Mouse (Mus musculus): ENCODE data around the gene Psmd11. TPM values are rescaled to one million over a fixed set of nuclear protein-coding genes. Genes with fewer than 3 reads are reported as not detected.
"Not testable (repeated sequence)": the region's sequence is repeated elsewhere in the genome, so short reads cannot be mapped to it uniquely, and the experiment has no call there.

The Psmd11 gene
- polyA plus RNA-seq, 1 experiment from 2014 or later, result 311 TPM

- not testable (repeated sequence) for H3K9me3 ChIP-seq; H3K9ac ChIP-seq; H3K27ac ChIP-seq; H3K27me3 ChIP-seq; H3K4me3 ChIP-seq; ATAC-seq (ENCODE audit: borderline replicate concordance, extremely low read depth, low FRiP score, low TSS enrichment); H3K4me1 ChIP-seq; H3K4me2 ChIP-seq
- H3K36me3 ChIP-seq, result peaks cover 55% of the 10 kb centered on the region
- WGBS, result 97% methylated on average over 6 of the region's 6 CpGs
Measured at GRCm38 (mm10) chr11:80407878-80408277, 20.5 kb upstream of the Psmd11 start.

- Histone ChIP-seq H3K4me2 (no peak overlapping the region), H3K9me3 (no peaks in the 10 kb centered on the region), H3K4me1 (no peaks in the 10 kb centered on the region), H3K27me3 (no peaks in the 10 kb centered on the region), H3K27ac (no peak overlapping the region), H3K9ac (no peak overlapping the region), H3K36me3 (peaks cover 50% of the 10 kb centered on the region), H3K4me3 (no peak overlapping the region)
- no peak for ATAC-seq (ENCODE audit: borderline replicate concordance, extremely low read depth, low FRiP score, low TSS enrichment)
- 89% methylated on average over 2 of the region's 2 CpGs for WGBS
Measured at GRCm38 (mm10) chr11:80410377-80410776, 18.0 kb upstream of the Psmd11 start.

GRCm38 (mm10) chr11:80417085-80417484 is 11.3 kb upstream of the Psmd11 start:
- H3K4me2 ChIP-seq, result no peak overlapping the region
- H3K27ac ChIP-seq, result no peak overlapping the region
- 84% methylated on average over 5 of the region's 5 CpGs for WGBS
- H3K36me3 ChIP-seq, result peaks cover 21% of the 10 kb centered on the region
- H3K9ac ChIP-seq, result no peak overlapping the region
- H3K9me3 ChIP-seq, result no peaks in the 10 kb centered on the region
- H3K4me3 ChIP-seq, result no peak overlapping the region
- ATAC-seq (ENCODE audit: borderline replicate concordance, extremely low read depth, low FRiP score, low TSS enrichment), result no peak
- no peaks in the 10 kb centered on the region for H3K27me3 ChIP-seq
- H3K4me1 ChIP-seq, result no peaks in the 10 kb centered on the region

- Histone ChIP-seq H3K9ac (no peak overlapping the region), H3K4me3 (no peak overlapping the region), H3K36me3 (peaks cover 14% of the 10 kb centered on the region), H3K27me3 (no peaks in the 10 kb centered on the region), H3K4me1 (no peaks in the 10 kb centered on the region), H3K27ac (no peak overlapping the region), H3K4me2 (no peak overlapping the region), H3K9me3 (no peaks in the 10 kb centered on the region)
- no peak for ATAC-seq (ENCODE audit: borderline replicate concordance, extremely low read depth, low FRiP score, low TSS enrichment)
- WGBS, result 63% methylated on average over 1 of the region's 1 CpGs
Measured at GRCm38 (mm10) chr11:80419743-80420142, 8.7 kb upstream of the Psmd11 start.

GRCm38 (mm10) chr11:80420202-80420984 is 8.0 kb upstream of the Psmd11 start:
- Histone ChIP-seq H3K4me1 (no peaks in the 10 kb centered on the region), H3K36me3 (peaks cover 10% of the 10 kb centered on the region), H3K27me3 (no peaks in the 10 kb centered on the region), H3K9ac (no peak overlapping the region), H3K27ac (no peak overlapping the region), H3K4me3 (no peak overlapping the region), H3K4me2 (no peak overlapping the region), H3K9me3 (no peaks in the 10 kb centered on the region)
- ATAC-seq (ENCODE audit: borderline replicate concordance, extremely low read depth, low FRiP score, low TSS enrichment), result no peak
- 62% methylated on average over 2 of the region's 2 CpGs for WGBS

- Histone ChIP-seq H3K9me3 (no peaks in the 10 kb centered on the region), H3K9ac (no peak overlapping the region), H3K27me3 (no peaks in the 10 kb centered on the region), H3K36me3 (peaks cover 7% of the 10 kb centered on the region), H3K4me1 (no peaks in the 10 kb centered on the region), H3K4me2 (no peak overlapping the region), H3K4me3 (no peak overlapping the region), H3K27ac (no peak overlapping the region)
- ATAC-seq (ENCODE audit: borderline replicate concordance, extremely low read depth, low FRiP score, low TSS enrichment), result no peak
- WGBS, result 77% methylated on average over 7 of the region's 7 CpGs
Measured at GRCm38 (mm10) chr11:80421421-80422047, 6.9 kb upstream of the Psmd11 start.

- H3K9ac ChIP-seq, result no peak overlapping the region
- 75% methylated on average over 2 of the region's 2 CpGs for WGBS
- H3K27ac ChIP-seq, result no peak overlapping the region
- no peak for ATAC-seq (ENCODE audit: borderline replicate concordance, extremely low read depth, low FRiP score, low TSS enrichment)
- no peaks in the 10 kb centered on the region for H3K36me3 ChIP-seq
- no peak overlapping the region for H3K4me2 ChIP-seq
- no peaks in the 10 kb centered on the region for H3K9me3 ChIP-seq
- H3K4me3 ChIP-seq, result no peak overlapping the region
- no peaks in the 10 kb centered on the region for H3K27me3 ChIP-seq
- H3K4me1 ChIP-seq, result peaks cover 4% of the 10 kb centered on the region
Measured at GRCm38 (mm10) chr11:80424691-80425090, 3.7 kb upstream of the Psmd11 start.

GRCm38 (mm10) chr11:80425247-80425778 is 3.1 kb upstream of the Psmd11 start:
- no peak for ATAC-seq (ENCODE audit: borderline replicate concordance, extremely low read depth, low FRiP score, low TSS enrichment)
- Histone ChIP-seq H3K27me3 (no peaks in the 10 kb centered on the region), H3K9me3 (no peaks in the 10 kb centered on the region), H3K4me1 (peaks cover 7% of the 10 kb centered on the region), H3K36me3 (no peaks in the 10 kb centered on the region), H3K27ac (no peak overlapping the region), H3K4me2 (no peak overlapping the region), H3K4me3 (no peak overlapping the region), H3K9ac (no peak overlapping the region)
- WGBS, result 52% methylated on average over 5 of the region's 5 CpGs

- H3K36me3 ChIP-seq; H3K4me1 ChIP-seq; H3K27me3 ChIP-seq; H3K4me2 ChIP-seq; H3K9me3 ChIP-seq; H3K4me3 ChIP-seq; H3K27ac ChIP-seq; H3K9ac ChIP-seq; ATAC-seq (ENCODE audit: borderline replicate concordance, extremely low read depth, low FRiP score, low TSS enrichment): not testable (repeated sequence)
- WGBS, result 75% methylated on average over 16 of the region's 16 CpGs
Measured at GRCm38 (mm10) chr11:80426029-80426813, 2.2 kb upstream of the Psmd11 start.

GRCm38 (mm10) chr11:80429009-80429475 is 627 bp downstream of the Psmd11 start:
- Histone ChIP-seq H3K4me3 (peak overlapping the region; percentile 91), H3K9ac (peak overlapping the region; percentile 95), H3K27ac (peak overlapping the region; percentile 78), H3K9me3 (no peaks in the 10 kb centered on the region), H3K27me3 (no peaks in the 10 kb centered on the region), H3K4me1 (peaks cover 7% of the 10 kb centered on the region), H3K36me3 (peaks cover 18% of the 10 kb centered on the region), H3K4me2 (peak overlapping the region; percentile 77)
- WGBS, result under 1% methylated on average over 32 of the region's 37 CpGs
- peak; percentile 68 for ATAC-seq (ENCODE audit: borderline replicate concordance, extremely low read depth, low FRiP score, low TSS enrichment)

GRCm38 (mm10) chr11:80429500-80430166 is 1.2 kb downstream of the Psmd11 start:
- peaks cover 7% of the 10 kb centered on the region for H3K4me1 ChIP-seq
- ATAC-seq (ENCODE audit: borderline replicate concordance, extremely low read depth, low FRiP score, low TSS enrichment), result no peak
- 54% methylated on average over 14 of the region's 14 CpGs for WGBS
- no peak overlapping the region; the same call in 1 of the 2 replicates for H3K27ac ChIP-seq
- H3K4me3 ChIP-seq, result peak overlapping the region; percentile 91
- peaks cover 21% of the 10 kb centered on the region for H3K36me3 ChIP-seq
- no peaks in the 10 kb centered on the region for H3K27me3 ChIP-seq
- peak overlapping the region; percentile 95 for H3K9ac ChIP-seq
- H3K4me2 ChIP-seq, result peak overlapping the region; percentile 77
- H3K9me3 ChIP-seq, result no peaks in the 10 kb centered on the region

Measured in lung, embryonic 15.5 days (tissue).